Comparison of ENCODE assay signal across 1 mouse cellular context in the genomic region with DNA sequence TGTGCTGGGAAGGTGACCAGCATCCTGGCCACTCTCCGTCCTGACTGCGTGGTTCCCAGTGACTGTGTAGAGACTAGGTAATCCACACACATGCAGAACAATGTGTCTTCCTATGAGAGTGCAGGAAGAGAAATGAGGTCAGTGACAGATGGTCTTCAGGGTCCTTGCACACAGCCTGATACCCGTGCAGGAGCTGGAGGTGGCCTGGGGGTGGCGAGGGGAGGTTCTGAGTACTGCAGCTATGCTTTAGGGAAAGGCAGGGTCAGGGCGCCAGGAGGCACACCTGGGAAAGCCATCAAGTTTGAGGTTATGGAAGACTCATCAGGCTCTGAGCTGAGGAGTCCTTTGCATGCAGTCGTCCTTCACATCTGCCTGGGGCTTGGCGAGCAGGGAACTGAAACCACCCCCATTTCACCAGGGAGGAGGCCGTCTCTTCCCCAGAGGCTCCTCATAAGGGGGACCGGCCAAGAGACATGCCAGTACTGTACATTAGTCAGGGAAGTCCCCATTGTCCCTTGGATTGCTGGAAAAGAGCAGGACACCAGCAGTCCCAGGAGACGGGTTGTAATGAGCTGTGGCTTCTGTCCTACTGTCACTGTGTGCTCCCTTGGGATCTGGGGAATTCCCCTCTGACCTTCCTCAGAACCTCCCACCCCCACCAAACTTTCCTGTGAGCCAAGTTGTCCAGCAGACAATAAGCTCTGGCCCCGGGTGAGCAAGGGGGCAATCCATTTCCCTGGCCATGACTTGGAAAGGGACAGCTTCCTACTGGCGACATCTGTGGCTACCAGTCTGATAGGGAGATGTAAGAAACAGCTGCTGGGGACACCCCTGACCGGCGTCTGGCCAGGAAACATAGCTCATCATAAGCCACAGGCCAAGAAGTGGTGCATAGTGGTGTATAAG.
TF ChIP-seq lines count a peak whose summit lies in the region.

No protein-coding gene starts in this region.

TF ChIP-seq in CH12.LX, 34 proteins besides CTCF, POLR2A, EP300 and RAD21 (continued from another document):
- TF ChIP-seq ZMIZ1 (IDR thresholded peaks at IDR 0.05; ENCODE audit: low read depth, low read length), result no peak
- TF ChIP-seq POLR2AphosphoS2 (IDR thresholded peaks at IDR 0.05; ENCODE audit: low read depth, low read length), result no peak
- TF ChIP-seq HCFC1 (IDR thresholded peaks at IDR 0.05; ENCODE audit: low read depth, low read length), result no peak
- TF ChIP-seq ELF1 (IDR thresholded peaks at IDR 0.05; ENCODE audit: low read depth, low read length), result 0 out of 2 replicates have a peak, but pooled peaks have one; percentile 10
- TF ChIP-seq SIN3A (IDR thresholded peaks at IDR 0.05; ENCODE audit: low read length), result peak; percentile 73
- no peak; the same call in 1 of the 2 replicates for TF ChIP-seq MAFK (IDR thresholded peaks at IDR 0.05; ENCODE audit: insufficient replicate concordance, low read length)
- 0 out of 2 replicates have a peak, but pooled peaks have one; percentile 42 for TF ChIP-seq MXI1 (IDR thresholded peaks at IDR 0.05; ENCODE audit: low read depth, low read length)
- peak; percentile 65; the same call in 1 of the 2 replicates for TF ChIP-seq KAT2A (IDR thresholded peaks at IDR 0.05; ENCODE audit: insufficient replicate concordance, low read length)
- TF ChIP-seq ZNF384 (IDR thresholded peaks at IDR 0.05; ENCODE audit: low read depth, low read length), result 0 out of 2 replicates have a peak, but pooled peaks have one; percentile 17
- no peak for TF ChIP-seq PAX5 (IDR thresholded peaks at IDR 0.05; ENCODE audit: low read length)
- no peak for TF ChIP-seq MYC (IDR thresholded peaks at IDR 0.05; ENCODE audit: low read depth, low read length)
- peak; percentile 97 for TF ChIP-seq IRF4 (IDR thresholded peaks at IDR 0.05; ENCODE audit: low read depth, low read length)
- TF ChIP-seq MAX (IDR thresholded peaks at IDR 0.05; ENCODE audit: low read length), result peak; percentile 10; the same call in 1 of the 2 replicates
- no peak for TF ChIP-seq UBTF (IDR thresholded peaks at IDR 0.05; ENCODE audit: low read depth, low read length)
